Mouse (Mus musculus): Measurements from ENCODE around the gene Pcgf6.
A peak's percentile ranks its signal among the peaks of the same experiment; 100 is the strongest.

Gene Pcgf6

GRCm38 (mm10) chr19:47050271-47051032 is at the start of gene Pcgf6:
Gene Pcgf6, minus strand, starts transcription at chr19:47050906.
- DNase-seq, result peak; percentile 90

GRCm38 (mm10) chr19:47090550-47091156 is 39.9 kb upstream of the Pcgf6 start, which contains the start of the genes Usmg5 and Pdcd11:
Gene Usmg5, minus strand, starts transcription at chr19:47090647.
Gene Pdcd11, plus strand, starts transcription at chr19:47090768.
- peak; percentile 98 for DNase-seq

- no peak for DNase-seq
Measured at GRCm38 (mm10) chr19:47089718-47090525, 39.2 kb upstream of the Pcgf6 start.

- no peak for DNase-seq
Measured at GRCm38 (mm10) chr19:47088226-47088625, 37.5 kb upstream of the Pcgf6 start.

GRCm38 (mm10) chr19:47067924-47068611 is 17.4 kb upstream of the Pcgf6 start:
- peak; percentile 89 for DNase-seq

GRCm38 (mm10) chr19:47067096-47067882 is 16.6 kb upstream of the Pcgf6 start, which contains the start of gene Taf5:
Gene Taf5, plus strand, starts transcription at chr19:47067746.
- DNase-seq, result peak; percentile 97

DNA sequence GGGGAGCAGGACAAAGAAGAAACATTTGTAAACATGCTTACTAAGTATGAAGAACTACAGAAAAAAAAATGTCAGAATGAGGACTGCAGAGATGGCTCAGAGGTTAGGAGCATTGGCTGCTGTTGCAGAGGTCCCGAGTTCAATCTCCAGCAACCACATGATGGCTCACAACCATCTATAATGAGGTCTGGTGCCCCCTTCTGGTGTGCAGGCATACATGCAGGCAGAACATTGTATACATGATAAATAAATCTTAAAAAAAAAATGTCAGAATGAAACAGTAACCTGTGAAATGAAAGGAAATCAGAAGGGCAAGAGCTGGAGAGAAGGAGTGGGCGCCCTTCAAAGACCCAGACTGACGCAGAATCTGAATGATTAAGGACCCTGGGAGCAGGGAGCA is 15.2 kb upstream of the Pcgf6 start:
- no peak for DNase-seq

GRCm38 (mm10) chr19:47057684-47058083 is 7.0 kb upstream of the Pcgf6 start:
- no peak for DNase-seq

GRCm38 (mm10) chr19:47053471-47053870 is 2.8 kb upstream of the Pcgf6 start:
- no peak for DNase-seq

GRCm38 (mm10) chr19:47052927-47053326 is 2.2 kb upstream of the Pcgf6 start:
- no peak for DNase-seq

DNA sequence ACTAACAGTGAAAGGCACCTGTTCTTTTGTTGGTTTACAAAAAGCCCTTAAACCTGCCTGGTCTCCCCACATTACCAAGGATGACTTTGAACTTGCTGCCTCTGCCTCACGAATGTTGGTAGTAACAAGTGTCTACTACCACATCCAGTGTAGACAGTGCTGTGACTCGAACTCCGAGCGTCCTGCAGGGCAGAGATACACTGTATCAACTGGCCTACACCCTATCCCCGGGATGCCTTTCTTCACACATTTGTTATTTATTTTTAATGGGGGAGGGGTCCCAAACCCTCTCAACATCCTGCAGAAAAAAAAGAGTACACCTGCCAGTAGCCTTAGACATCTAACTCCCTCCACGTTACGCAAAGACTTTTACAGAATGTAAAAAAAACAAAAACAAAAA is 866 bp downstream of the Pcgf6 start:
- DNase-seq, result no peak

DNA sequence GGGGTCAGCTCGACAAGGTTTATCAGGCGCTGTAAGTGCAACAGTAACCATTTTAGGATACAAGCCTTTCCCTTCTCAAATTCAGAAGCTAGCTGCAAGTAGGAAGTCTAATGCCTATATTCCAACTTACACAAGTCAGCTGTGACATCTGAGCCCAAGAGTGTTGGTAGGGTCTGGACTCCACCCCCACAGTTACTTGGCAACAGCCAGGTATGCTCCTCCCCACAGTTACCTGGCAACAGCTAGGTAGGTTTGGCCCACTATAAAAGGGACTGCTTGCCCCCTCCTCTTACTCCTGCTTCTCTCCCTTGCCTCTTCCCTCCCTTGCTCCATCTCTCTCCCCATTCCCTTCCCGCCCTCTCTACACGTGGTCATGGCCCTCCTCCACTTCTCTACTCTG is 1.6 kb downstream of the Pcgf6 start:
- DNase-seq, result no peak

GRCm38 (mm10) chr19:47047236-47047833 is 3.4 kb downstream of the Pcgf6 start:
- no peak for DNase-seq

- no peak for DNase-seq
Measured at GRCm38 (mm10) chr19:47046343-47046742, 4.4 kb downstream of the Pcgf6 start.

DNA sequence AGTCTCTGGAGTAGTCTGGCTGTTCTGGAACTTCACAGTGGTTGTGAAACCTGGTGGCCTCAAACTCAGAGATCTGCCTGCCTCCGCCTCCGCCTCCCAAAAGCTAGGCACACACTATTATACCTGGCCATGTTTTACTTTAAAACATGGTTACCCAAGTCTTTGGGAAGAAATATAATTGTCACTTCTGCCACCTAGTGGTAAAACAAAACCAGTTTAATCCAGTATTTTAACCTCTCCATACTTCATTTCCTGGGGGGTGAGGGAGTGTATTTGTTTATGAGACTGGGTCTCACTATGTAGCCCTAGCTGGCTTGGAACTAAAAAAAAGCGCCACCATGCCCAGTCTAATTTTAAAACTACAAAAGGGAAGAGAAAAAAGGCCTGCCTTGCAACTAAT is 7.1 kb downstream of the Pcgf6 start:
- DNase-seq, result no peak

DNA sequence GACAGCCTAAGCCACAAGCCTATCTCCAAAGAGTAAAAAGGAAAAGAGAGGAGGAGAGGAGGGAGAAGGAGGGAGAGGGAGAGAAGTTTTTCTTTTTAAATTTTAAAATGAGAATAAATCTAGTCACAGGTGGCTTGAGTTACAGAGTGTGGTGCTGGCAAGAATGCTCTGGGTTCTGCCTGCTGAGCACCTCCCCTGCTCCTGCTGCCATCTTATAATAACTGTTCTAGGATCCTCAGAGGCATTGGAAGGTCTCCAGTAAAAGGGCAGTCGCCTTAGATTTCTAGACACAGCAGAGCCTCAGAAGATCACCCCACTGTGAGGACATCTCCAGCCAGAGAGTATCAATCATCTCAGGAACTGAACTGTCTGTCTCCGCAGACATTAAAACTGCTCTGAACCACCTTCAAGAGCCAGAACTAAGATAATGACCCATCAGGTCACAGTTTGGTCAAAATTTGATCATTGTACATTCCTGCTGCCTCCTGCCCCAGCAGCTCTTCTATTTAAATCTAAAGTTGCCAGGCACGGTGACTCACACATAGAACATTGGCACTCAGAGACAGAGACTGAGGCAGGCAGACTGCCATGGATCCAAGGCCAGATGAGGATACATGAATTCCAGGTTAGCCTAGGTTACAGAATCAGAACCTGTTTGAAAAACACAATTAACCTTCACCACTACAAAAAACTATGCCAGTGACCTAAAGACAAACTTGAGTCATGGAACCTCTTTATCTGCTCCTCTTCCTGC is 9.8 kb downstream of the Pcgf6 start:
- peak; percentile 59 for DNase-seq

- no peak for DNase-seq
Measured at GRCm38 (mm10) chr19:47036596-47036995, 14.1 kb downstream of the Pcgf6 start.

DNA sequence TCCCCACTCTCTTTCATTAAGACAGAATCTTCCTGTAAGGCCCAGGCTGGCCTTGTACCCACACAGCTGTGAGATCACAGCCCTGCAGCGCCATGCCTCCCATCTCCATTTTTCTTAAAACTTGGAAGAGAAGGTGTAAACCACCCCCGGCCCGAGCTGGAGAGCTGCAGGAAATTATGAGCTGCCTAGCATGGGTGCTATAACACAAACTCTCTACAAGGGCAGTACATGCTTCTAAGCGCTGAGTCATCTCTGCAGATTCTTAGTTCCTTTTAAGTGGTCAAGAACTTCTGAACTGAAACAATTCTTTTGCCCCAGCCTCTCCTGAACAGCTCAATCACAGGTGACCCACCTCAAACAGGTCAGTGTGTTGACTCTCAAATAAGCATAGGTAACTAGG is 15.8 kb downstream of the Pcgf6 start:
- peak; percentile 83 for DNase-seq

- DNase-seq, result no peak
Measured at GRCm38 (mm10) chr19:47031770-47032169, 18.9 kb downstream of the Pcgf6 start.

DNA sequence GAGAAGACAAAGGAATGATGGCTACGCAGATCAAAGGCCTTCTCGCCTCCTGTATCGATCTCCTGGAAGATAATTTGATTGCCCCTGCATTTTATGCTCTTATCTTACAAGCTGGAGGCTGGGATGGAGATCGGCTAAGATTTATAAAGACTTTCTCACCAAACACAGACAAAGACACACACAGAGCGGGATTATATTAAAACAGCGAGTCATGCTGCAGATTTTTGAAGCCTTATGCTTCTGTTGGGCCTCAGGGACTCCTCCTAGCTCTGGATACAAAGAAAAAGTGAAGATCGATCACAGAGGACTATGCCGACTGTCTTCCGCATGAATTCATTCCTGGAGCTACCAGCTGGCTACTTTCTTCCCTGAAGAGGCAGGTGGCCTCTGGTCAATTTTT is 20.9 kb downstream of the Pcgf6 start:
- DNase-seq, result no peak

DNA sequence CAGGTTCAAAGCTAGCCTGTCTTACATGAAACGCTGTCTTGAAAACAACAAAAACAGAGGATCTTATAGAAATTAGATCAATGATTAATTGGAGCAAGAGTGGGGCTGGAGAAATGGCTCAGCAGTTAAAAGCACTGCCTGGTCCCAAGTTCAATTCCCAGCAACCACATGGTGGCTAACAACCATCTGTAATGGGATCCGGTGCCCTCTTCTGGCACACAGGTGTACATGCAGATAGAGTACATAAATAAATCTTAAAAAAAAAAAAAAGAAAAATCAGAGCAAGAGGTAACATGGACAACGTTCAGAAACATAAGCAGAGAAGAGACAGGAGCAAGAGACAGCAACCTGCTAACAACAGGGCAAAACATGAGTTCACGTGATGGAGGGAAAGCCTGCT is 24.2 kb downstream of the Pcgf6 start:
- DNase-seq, result no peak
